Mouse (Mus musculus) myocyte (in vitro differentiated cells): Measurements from ENCODE around the gene Higd1c. TPM values are rescaled to one million over a fixed set of nuclear protein-coding genes. Genes with fewer than 3 reads are reported as not detected.
"Not testable (repeated sequence)": the region's sequence is repeated elsewhere in the genome, so short reads cannot be mapped to it uniquely, and the experiment has no call there.

Experiments
- H3K27me3 ChIP-seq: one replicate; pipeline ENCODE4 v1.6.1; 2011; ENCODE audit not compliant: control insufficient read depth, insufficient read depth, insufficient read length
- H3K36me3 ChIP-seq: one replicate; pipeline ENCODE4 v1.6.1; 2011; ENCODE audit not compliant: control insufficient read depth, insufficient read depth
- H3K4me2 ChIP-seq: one replicate; pipeline ENCODE4 v1.6.1; 2011; ENCODE audit warnings: low read depth, control low read depth
- H3K4me3 ChIP-seq: one replicate; pipeline ENCODE4 v1.5.1; 2011; ENCODE audit warnings: mild to moderate bottlenecking, control low read depth, moderate library complexity
- H3K79me2 ChIP-seq: one replicate; pipeline ENCODE4 v1.6.1; 2011; ENCODE audit not compliant: control insufficient read depth, insufficient read depth
- H3ac ChIP-seq: one replicate; pipeline ENCODE4 v1.6.1; 2011; ENCODE audit not compliant: control insufficient read depth, insufficient read length
- CEBPB ChIP-seq: IDR thresholded peaks from 2 replicates; pipeline ENCODE4 v1.6.1; 2011; ENCODE audit warnings: mild to moderate bottlenecking, moderate library complexity; ENCODE audit not compliant: poor library complexity, insufficient read depth, severe bottlenecking
- E2F4 ChIP-seq: IDR thresholded peaks from one replicate; pipeline ENCODE4 v1.6.1; 2011; ENCODE audit warnings: mild to moderate bottlenecking, control low read depth, moderate library complexity; ENCODE audit not compliant: insufficient read depth
- MAX ChIP-seq: IDR thresholded peaks from one replicate; pipeline ENCODE4 v1.6.1; 2011; ENCODE audit warnings: low read depth, mild to moderate bottlenecking, control low read depth
- MYOD1 ChIP-seq, 3 experiments: IDR thresholded peaks; one replicate each; pipeline ENCODE4 v1.6.1; 2011; ENCODE audit warnings: control low read depth in 2 of 3, low read depth in 2 of 3, mild to moderate bottlenecking in 2 of 3, moderate library complexity in 1 of 3; ENCODE audit not compliant: insufficient read length in 2 of 3, control insufficient read depth in 1 of 3
- MYOG ChIP-seq, 3 experiments: IDR thresholded peaks; one replicate each; pipeline ENCODE4 v1.6.1; 2011; ENCODE audit warnings: control low read depth in 2 of 3, low read depth in 2 of 3, mild to moderate bottlenecking in 2 of 3; ENCODE audit not compliant: insufficient read length in 2 of 3, control insufficient read depth in 1 of 3, insufficient read depth in 1 of 3
- POLR2A ChIP-seq: IDR thresholded peaks from one replicate; pipeline ENCODE4 v1.6.1; 2011; ENCODE audit warnings: low read depth, mild to moderate bottlenecking, control low read depth, moderate library complexity; ENCODE audit not compliant: insufficient read length
- POLR2AphosphoS2 ChIP-seq: IDR thresholded peaks from one replicate; pipeline ENCODE4 v1.6.1; 2011; ENCODE audit warnings: low read depth, control low read depth; ENCODE audit not compliant: insufficient read length
- REST ChIP-seq: IDR thresholded peaks from one replicate; pipeline ENCODE4 v1.6.1; 2011; ENCODE audit warnings: mild to moderate bottlenecking, control low read depth, moderate library complexity; ENCODE audit not compliant: insufficient read depth, insufficient read length
- SRF ChIP-seq: IDR thresholded peaks from one replicate; pipeline ENCODE4 v1.6.1; 2011; ENCODE audit warnings: low read depth; ENCODE audit not compliant: control insufficient read depth, insufficient read length
- TCF12 ChIP-seq: IDR thresholded peaks from one replicate; pipeline ENCODE4 v1.6.1; 2011; ENCODE audit warnings: mild to moderate bottlenecking, control low read depth; ENCODE audit not compliant: poor library complexity, insufficient read depth, severe bottlenecking
- TCF3 ChIP-seq: IDR thresholded peaks from one replicate; pipeline ENCODE4 v1.6.1; 2011; ENCODE audit warnings: low read depth, control low read depth; ENCODE audit not compliant: insufficient read length
- USF1 ChIP-seq: IDR thresholded peaks from one replicate; pipeline ENCODE4 v1.6.1; 2011; ENCODE audit warnings: low read depth, mild to moderate bottlenecking, control low read depth, moderate library complexity
- polyA plus RNA-seq: library from polyadenylated mRNA; unstranded; fragments of >200 nt; fragmentation: generic; extraction: Trizol; gene quantifications from one replicate; pipeline ENCODE4 v1.2.1, GENCODE M21; 2012; ENCODE audit warnings: missing spikeins

The Higd1c gene
- polyA plus RNA-seq, result not detected

GRCm38 (mm10) chr15:100364242-100364641, at the start of gene Higd1c:
TSS of gene Higd1c (plus strand) at chr15:100364542.
- H3K4me3 ChIP-seq, result no peak within 1 kb of the TSS
- no peak within 1 kb of the TSS for H3ac ChIP-seq
- H3K4me2 ChIP-seq, result no peak within 1 kb of the TSS
- no peaks in the 10 kb centered on the region for H3K79me2 ChIP-seq
- H3K27me3 ChIP-seq, result peaks cover 66% of the 10 kb centered on the region
- TF ChIP-seq E2F4 (no peak), POLR2A (no peak), USF1 (no peak), MAX (no peak), SRF (no peak), MYOG (IDR thresholded peaks at IDR 0.05; ENCODE audit: control insufficient read depth in 1 of 3, insufficient read depth in 1 of 3, insufficient read length in 2 of 3, low read depth in 2 of 3) (no peak), REST (no peak), POLR2AphosphoS2 (no peak), TCF3 (no peak), TCF12 (no peak), CEBPB (no peak), MYOD1 (IDR thresholded peaks at IDR 0.05; ENCODE audit: control insufficient read depth in 1 of 3, insufficient read length in 2 of 3, low read depth in 2 of 3) (no peak)
- H3K36me3 ChIP-seq, result no peaks in the 10 kb centered on the region

GRCm38 (mm10) chr15:100318014-100318671, 46.2 kb upstream of the Higd1c start:
- H3K27me3 ChIP-seq, H3K4me2 ChIP-seq, H3ac ChIP-seq, H3K36me3 ChIP-seq, H3K79me2 ChIP-seq, H3K4me3 ChIP-seq: not testable (repeated sequence)

DNA sequence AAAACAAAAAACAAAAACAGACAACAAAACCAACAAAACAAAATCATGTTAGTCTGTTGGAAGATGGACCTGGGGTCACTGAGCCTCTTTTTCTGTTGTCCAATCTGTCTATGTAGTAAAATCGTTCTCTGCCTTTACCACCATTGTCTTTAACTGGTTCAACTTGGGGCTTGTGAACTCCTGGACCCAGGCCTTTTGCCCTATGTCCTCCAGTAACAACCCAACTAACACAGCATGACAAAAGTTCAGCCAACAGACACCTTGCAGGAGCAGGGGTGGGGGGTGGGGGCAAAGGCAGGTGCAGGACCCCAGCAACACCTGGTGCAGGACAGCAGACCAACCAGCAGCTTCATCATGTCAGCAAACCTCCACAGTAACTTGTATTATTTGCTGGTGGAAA, 44.5 kb upstream of the Higd1c start:
- Histone ChIP-seq H3ac (no peak overlapping the region), H3K79me2 (no peaks in the 10 kb centered on the region), H3K4me3 (no peak overlapping the region), H3K27me3 (no peaks in the 10 kb centered on the region), H3K36me3 (no peaks in the 10 kb centered on the region), H3K4me2 (no peak overlapping the region)
- TF ChIP-seq USF1 (no peak), CEBPB (no peak), REST (no peak), E2F4 (no peak), POLR2A (no peak), POLR2AphosphoS2 (no peak), MYOG (IDR thresholded peaks at IDR 0.05; ENCODE audit: control insufficient read depth in 1 of 3, insufficient read depth in 1 of 3, insufficient read length in 2 of 3, low read depth in 2 of 3) (no peak), MYOD1 (IDR thresholded peaks at IDR 0.05; ENCODE audit: control insufficient read depth in 1 of 3, insufficient read length in 2 of 3, low read depth in 2 of 3) (no peak), TCF12 (no peak), SRF (no peak), TCF3 (no peak), MAX (no peak)

DNA sequence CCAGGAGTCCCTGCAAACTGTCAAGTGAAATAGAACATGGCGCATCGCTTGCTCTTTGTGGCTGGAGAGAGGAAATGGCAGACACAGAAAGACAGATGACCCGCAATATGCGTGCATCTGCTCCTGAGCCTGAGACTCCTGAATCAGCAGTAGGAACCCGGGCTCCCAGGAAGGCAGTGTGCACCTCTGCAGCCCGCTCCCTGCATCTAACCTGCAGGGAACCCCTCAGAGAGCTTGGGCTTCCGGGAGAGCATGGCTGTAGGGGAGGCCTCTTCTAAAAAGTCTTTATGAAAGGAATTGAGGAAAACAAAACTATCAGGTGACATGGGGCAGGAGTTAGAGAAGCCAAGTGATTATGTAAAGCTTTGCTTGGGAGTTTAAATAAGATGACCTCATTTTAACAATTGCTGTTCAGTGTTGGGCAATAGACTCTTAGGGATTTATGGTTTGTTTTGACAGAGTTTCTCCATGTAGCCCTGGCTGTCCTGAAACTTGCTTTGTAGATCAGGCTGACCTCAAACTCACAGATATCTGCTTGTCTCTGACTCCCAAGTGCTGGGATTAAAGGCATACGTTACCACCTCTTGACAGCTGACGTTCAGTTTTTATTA, 43.9 kb upstream of the Higd1c start:
- no peaks in the 10 kb centered on the region for H3K27me3 ChIP-seq
- TF ChIP-seq E2F4, result no peak
- TF ChIP-seq CEBPB, result peak; percentile 75

GRCm38 (mm10) chr15:100321134-100321533, 43.2 kb upstream of the Higd1c start:
- Histone ChIP-seq H3K27me3 (no peaks in the 10 kb centered on the region), H3K36me3 (no peaks in the 10 kb centered on the region), H3ac (no peak overlapping the region), H3K4me3 (no peak overlapping the region), H3K4me2 (no peak overlapping the region), H3K79me2 (no peaks in the 10 kb centered on the region)
- TF ChIP-seq TCF3 (no peak), POLR2A (no peak)

More for the DNA sequence above, 43.9 kb upstream of the Higd1c start:
- Histone ChIP-seq H3K4me3 (no peak overlapping the region), H3ac (no peak overlapping the region), H3K79me2 (no peaks in the 10 kb centered on the region), H3K36me3 (no peaks in the 10 kb centered on the region), H3K4me2 (no peak overlapping the region)
